Mouse (Mus musculus) spleen, adult 2 months (tissue): ENCODE results near the gene Fat3.

ENCODE experiments used
- CTCF ChIP-seq: fragments of 200-500 bp; IDR thresholded peaks from 2 replicates; pipeline ENCODE4 v1.5.1; 2011; ENCODE audit warnings: mild to moderate bottlenecking, inconsistent platforms; ENCODE audit not compliant: insufficient read depth, insufficient read length, insufficient replicate concordance; ENCODE audit errors: extremely low read depth
- POLR2A ChIP-seq: fragments of 200-500 bp; IDR thresholded peaks from 2 replicates; pipeline ENCODE4 v1.6.1; 2011; ENCODE audit warnings: low read depth, low read length, inconsistent platforms

GRCm38 (mm10) chr9:16353049-16353724 is 147.9 kb downstream of the Fat3 start:
- TF ChIP-seq POLR2A (no peak), CTCF (no peak)
